Mouse (Mus musculus) urinary bladder, postnatal 14 days (tissue): ENCODE data around the gene Eva1a.

Experiments
- DNase-seq: peaks from one replicate; pipeline ENCODE4 v3.0.0; 2021; ENCODE audit warnings: low spot score

Eva1a gene

DNA sequence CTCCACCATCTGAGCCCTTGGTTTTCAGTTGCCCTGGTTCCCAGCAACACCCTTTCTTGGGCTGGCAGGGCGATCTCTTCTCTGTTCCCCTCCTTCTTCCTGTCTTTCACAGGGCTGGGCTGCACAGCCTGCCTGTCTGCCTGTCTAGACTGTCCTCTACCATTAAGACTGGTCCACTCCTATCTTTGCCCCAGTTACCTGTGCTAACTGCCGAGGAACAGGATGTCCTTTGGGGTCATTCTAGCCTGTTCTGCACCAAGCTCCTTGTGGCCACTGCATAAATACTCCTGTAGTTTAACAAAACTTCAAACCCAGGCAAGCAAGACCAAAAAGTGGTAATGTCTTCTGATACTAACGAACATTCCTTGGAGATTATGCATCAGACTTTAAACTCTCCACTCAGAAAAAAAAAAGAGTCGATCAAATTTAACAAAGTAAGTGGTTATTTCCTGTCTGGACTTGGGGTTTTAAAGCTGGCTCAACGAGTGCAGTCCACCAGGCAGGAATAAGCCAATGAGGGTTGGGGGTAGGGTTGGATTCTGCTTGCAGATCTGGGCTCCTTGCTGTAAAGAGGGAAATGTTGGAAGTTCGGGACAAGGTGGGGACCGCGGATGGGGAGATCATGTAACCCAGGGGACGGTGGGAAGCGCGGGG, at the start of gene Eva1a:
Gene Eva1a (plus strand): TSS at position 210 of the 654 bp plus-strand sequence.
- no peak for DNase-seq

GRCm38 (mm10) chr6:82012392-82012791, 28.5 kb upstream of the Eva1a start:
- DNase-seq = no peak

GRCm38 (mm10) chr6:82021074-82021473, 19.8 kb upstream of the Eva1a start:
- no peak for DNase-seq

DNA sequence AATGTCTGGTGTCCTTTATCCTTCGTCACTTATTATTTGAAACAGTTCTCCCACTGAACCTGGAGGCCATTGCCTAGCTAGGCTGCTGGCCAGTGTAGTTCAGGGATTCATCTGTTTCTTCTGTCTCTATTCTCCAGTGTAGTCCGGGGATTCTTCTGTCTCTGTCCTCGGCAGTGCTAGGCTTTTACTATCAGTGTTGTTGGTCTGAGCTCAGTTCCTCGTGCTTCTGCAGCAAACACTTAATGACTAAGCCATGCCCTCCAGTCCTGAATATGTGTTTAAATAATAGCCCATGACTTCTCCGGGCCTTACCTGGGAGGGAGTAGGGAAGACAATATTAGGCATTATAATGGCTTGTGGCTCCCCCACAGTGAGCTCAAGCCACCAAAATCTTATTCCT, 19.3 kb upstream of the Eva1a start:
- DNase-seq = no peak

DNA sequence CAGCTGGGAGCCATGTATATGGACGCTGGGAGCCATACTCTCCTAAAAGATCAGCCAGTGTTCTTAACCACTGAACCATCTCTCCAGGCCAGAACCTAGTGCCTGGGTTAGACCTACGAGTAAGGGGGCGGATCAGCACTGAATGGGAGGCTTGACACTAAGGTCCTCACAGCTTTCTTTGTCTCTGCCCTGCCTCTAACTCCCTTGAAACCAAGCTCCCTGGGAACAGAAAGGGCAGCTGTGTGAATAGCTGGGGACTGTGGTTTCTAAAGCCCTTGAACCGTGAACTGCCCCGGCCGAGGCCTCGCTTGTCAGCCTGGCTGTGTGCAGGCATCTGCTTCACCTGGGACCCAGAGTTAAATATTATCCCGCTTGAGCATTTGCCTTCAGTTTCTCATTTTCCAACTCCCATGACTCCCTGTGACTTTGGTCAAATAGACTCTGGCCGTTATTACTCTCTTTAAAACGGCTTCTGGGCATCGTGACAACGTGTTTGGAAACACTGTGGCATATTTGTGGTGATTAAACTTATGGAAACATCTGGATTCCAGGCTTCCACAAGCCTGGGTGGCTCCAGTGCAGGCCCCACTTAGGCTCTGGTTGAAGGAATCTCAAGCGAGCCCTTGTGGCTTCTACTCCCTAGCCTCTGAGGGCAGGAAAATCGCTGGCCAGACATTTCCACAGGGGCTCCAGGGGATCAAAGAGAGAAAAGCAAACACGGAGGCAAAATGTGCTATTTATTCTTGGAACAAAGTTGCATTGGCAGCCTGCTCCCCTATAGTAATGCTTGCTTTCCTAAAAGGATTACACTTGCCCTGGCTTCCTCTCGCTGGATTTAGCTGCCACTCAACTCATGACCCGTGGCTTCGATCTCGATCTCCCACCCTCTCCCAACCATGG, 11.0 kb upstream of the Eva1a start:
- no peak for DNase-seq

DNA sequence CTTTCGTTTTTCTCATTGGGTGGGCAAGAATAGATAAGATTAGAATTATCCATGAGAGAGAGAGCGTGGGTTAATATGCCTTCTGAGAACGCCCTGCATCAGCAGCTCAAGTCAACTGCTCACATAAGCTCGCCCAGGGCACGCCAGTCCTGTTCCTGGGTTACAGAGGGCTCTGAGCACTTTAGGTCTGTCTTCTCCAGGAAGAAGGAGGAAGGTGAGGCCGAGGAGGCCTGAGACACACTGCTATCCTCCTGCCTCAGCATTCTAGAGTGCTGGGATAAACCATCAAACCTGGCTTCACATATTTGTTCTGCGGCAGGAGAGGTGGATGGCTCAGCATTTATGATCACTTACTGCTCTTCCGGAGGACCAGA, 10.3 kb upstream of the Eva1a start:
- DNase-seq = no peak

GRCm38 (mm10) chr6:82037211-82037610, 3.6 kb upstream of the Eva1a start:
- no peak for DNase-seq

GRCm38 (mm10) chr6:82039193-82039592, 1.6 kb upstream of the Eva1a start:
- DNase-seq = no peak

DNA sequence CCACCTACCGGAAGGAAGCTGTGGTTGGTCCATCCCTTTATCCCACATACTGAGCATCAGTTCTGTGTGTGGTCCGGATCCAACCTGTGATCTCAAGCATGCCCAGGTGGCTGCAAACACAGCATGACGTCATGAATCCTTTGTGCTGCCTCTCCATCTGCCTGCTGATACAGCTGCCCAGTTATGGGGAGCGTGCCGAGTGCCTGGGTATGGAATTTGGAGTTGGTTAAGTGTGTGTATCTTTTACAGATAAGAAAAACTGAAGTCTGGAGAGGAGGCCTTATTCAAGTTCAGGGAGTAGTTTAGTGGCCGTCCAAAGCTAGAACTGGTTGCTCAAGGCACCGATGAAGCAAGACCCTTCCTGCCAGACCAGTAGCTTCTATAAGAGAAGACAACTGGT, 875 bp upstream of the Eva1a start:
- DNase-seq = no peak

- peak; percentile 39 for DNase-seq
Measured at GRCm38 (mm10) chr6:82041488-82042295, 849 bp downstream of the Eva1a start.

- DNase-seq = peak; percentile 22
Measured at GRCm38 (mm10) chr6:82042296-82043125, 1.7 kb downstream of the Eva1a start.

GRCm38 (mm10) chr6:82043634-82044033, 2.8 kb downstream of the Eva1a start:
- DNase-seq = no peak

DNA sequence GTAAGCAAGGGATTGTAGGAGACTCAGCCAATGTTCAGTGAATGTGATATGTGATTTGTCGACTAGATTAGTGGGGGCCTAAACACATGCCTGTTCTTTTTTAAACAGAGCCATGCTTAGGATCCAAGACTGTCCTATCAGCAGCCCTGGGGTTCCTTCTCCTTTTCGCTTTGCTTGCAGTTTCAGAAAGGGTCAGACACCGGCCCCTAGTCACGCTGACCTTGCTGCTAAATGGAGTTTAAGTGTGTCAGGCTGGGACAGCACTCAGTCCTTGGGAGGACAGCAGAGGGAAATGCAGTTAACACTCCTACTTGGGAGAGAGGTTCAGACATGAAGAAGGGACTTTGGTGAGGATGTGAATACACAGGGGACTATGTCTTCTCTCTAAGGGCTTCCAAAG, 3.7 kb downstream of the Eva1a start:
- no peak for DNase-seq

DNA sequence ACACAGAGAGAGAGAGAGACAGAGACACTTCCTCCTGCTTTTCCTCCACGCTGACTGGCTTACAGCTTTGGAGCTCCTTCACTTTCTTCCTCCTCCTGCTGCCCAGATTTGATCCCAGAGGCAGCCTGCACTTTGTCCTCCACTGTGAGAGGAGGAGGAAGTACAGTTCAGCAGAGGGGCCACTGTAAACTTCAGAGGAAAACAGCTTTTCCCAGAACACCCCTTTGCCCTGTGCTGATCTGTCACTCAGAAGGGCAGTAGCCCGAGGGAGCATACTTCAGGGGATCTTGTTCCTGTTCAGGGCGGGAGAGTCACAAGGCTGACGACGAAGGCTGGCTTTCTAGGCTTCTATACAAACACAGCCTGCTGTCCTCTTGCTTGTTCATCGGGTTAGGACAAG, 7.1 kb downstream of the Eva1a start:
- DNase-seq = no peak

DNA sequence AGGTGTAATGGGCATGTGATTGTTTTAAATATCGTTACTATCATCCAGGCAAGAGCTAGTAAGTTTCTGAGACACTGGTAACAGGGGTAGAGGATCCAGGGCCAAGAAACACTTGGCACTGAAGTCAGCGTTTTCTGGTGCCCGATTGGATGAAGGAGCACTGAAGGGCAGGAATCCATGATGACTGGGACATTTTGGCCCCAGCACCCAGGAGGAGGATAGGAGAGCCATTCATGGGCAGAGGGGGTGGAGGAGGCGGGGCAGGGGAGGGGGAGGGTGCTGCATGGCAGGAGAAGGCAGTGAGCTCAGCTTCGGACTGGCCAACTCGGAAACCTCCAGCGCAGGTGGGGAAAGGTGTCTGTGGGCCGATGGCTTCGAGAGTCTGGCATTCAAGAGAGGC, 9.4 kb downstream of the Eva1a start:
- DNase-seq = no peak

DNA sequence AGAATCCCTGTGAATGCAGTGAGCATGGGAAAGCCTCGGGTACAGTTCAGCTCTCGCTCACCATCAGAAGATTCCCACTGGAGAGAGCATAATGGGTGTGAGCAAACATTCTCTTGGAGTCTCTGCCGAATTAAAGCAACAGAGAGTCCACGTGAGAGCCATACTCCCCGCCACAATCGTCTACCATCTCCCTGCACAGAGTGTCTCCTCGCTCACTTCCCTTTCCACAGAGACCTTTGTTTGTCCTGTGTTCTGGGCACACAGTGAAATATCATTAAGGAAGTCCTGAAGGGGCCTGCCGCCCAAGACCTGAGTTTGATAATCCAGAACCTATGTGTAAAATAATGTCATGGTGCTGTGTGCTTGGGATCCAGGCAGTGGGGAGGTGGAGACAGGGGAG, 10.7 kb downstream of the Eva1a start:
- no peak for DNase-seq

GRCm38 (mm10) chr6:82052047-82052725, 11.3 kb downstream of the Eva1a start:
- no peak for DNase-seq

DNA sequence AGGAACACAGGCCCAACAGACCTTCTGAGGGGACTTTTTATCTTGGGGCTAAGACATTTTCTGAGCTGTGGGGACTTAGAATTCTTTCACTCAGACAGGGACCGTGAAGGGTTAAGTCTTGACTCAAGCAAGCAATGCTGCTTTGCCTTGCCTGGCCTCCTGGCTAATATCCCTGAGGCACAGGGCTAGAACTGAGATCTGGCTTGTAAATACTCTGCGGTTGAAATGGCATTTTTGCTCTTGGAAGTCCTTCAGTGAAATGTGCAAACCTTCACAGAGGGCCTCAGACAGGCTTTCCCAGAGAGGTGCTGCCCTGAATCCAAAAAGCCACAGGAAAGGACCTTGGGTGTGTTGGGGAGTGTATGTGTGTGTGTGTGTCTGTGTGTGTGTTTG, 11.9 kb downstream of the Eva1a start:
- no peak for DNase-seq

DNA sequence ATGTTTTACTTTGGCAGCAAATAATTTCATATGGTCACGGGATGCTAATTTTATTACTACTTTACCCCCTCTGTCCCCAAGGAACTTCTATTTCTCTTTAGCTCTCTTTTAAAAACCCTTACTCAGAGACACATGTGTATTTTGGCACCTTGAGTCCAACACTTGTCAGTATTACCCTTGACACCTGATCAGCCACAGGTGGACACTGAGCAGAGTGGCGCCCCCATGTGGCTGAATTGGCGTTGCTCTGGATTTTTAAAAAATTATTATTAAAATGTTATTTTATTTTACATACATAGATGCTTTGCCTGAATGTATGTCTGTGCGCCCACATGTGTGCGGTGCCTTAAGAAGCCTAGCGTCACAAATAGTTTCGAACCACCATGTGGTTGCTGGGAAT, 14.0 kb downstream of the Eva1a start:
- no peak for DNase-seq

GRCm38 (mm10) chr6:82059896-82060295, 19.1 kb downstream of the Eva1a start:
- DNase-seq = no peak

DNA sequence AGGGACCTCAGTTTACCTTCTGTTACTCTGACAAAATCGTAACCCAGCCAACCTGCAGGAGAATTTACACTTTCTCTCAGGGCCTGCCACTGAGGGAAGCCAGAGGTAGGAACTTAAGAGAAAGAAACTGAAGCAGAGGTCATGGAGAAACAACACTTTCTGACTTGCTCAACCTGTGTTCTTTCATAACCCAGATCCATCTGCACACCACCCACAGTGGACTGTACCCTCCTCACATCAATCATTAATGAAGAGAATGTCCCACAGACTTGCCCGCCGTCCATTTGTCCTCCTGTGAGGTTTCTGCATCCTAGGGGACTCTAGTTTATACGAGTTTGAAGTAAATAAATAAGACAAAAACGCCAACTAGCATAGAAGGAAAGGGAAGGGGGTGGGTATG, 24.4 kb downstream of the Eva1a start:
- DNase-seq = no peak
